Mouse (Mus musculus): ENCODE measurements around the gene Ect2l.

The Ect2l gene

DNA sequence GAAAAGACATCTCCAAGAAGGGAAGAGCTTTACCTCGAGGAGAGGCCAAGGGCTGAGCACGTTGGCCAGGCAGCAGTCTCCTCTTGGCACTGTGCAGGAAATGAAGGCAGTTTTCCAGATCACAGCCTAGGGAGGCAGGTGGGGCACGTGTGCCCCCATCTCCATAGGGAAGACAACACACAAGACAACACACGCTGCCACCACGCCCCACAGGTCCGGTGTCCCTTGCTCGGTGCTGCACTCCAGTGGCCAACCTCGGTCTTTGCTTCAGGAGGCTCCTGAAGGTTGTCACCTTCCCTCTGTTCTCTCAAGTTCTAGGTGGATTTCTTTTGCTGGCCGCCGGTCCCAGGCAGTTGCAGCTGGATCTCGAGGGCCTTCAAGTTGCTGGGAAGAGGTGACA is at the start of gene Ect2l:
Ect2l (minus strand) TSS at position 165 of the 400 bp plus-strand sequence.
- DNase-seq (ENCODE audit: inconsistent age in 2 of 2, low spot score in 1 of 2), result peak in 1 of 2 experiments; percentile 51

DNA sequence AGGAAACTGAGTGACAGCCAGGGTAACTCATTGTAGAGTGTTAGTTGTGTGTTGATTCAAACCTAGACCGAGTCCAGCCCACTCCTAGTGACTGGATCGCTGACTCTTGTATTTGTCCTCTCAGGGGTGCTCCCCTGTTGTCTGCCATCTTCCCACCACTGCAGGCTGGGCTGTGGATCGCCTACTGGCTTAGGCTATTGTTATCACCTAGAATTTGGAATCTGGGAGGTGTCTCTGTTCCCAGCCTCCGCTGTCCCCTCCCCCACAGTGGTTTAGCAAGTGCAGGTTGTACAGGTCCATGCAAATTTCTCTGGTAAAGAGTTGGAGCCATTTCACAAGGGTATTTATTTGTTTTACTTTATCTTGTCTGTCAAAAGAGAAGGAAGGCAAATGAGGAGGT is 40.7 kb upstream of the Ect2l start:
- no peak for DNase-seq (ENCODE audit: inconsistent age in 2 of 2, low spot score in 1 of 2)

DNA sequence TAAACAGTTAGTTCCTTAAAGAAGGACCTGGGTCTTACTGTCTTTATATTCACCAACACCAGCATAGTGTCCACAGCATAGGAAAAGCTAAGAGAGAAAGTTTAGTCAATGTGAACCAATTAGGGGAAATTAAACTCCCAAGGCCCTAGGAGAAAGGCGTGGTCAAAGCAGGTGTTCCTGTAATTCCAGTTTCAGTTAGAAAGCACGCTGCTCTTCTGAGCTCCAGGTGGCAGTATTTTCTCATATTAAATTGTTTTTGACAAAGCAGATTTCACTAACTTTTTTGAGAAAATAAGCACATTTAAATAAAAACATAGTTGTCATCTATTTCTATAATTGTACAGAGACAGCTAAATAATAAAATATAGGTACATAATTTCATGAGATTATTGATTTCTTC is 32.9 kb upstream of the Ect2l start:
- DNase-seq (ENCODE audit: inconsistent age in 2 of 2, low spot score in 1 of 2), result no peak

DNA sequence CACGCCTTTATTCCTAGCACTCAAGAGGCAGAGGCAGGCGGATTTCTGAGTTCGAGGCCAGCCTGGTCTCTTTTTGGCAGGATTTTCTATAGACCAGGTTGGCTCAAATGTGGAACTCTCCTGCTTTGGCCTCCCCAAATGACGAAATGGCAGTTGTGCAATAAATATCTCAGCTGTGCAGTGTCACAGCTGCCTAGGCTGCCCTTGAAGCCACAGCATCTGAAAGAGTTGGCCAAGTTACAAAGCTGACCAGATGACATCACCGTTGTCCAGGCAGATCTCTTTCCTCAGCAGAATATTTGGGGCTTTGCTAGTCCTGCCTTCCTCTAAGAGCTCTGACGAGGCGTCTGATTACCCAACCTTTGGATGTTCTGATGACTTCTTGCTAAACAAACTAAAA is 26.5 kb upstream of the Ect2l start:
- DNase-seq (ENCODE audit: inconsistent age in 2 of 2, low spot score in 1 of 2), result peak; percentile 71 to 88

DNA sequence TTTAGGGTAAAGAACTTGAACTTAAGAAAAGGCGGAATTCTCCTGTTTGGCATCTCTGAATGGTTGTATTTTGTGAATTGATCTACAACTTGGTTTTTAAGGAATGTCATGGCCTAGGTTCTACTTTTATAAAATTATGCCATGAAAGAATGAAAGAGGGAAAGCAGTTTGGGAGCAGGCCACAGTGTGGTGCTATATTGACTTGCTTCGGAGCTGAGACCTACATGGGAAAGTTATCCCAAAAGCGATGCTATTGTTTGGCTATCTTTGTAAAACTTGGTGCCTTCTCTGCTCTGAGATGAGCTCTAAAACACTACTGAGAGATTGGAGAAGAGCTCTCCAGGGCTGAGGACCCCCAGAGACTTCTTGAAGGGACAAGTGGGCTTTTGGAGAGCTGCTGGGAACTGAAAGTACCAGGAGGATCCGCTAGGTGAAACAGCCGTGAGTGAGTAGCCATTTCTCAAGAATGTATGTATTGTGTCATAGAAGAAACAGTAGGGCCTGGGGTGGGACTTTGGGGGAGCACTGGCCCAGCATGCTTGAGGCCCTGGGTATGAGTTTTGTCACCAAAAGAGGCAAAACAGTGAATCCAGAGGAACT is 25.7 kb upstream of the Ect2l start:
- peak in 1 of 2 experiments; percentile 7 for DNase-seq (ENCODE audit: inconsistent age in 2 of 2, low spot score in 1 of 2)

DNA sequence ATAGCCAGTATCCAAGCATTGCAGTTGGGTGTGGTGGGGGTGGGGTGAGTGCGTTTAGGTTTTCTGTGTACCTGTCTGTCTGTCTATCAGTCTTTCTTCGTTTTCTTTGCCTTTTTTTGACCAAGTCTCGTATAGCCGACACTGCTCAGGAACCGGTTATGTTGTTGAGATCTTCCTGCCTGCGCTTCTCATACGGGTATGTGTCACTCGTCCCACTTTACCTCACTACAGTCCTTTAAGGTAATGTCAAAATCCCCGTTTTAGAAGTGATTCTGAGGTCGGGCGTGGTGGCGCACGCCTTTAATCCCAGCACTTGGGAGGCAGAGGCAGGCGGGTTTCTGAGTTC is 24.7 kb upstream of the Ect2l start:
- no peak for DNase-seq (ENCODE audit: inconsistent age in 2 of 2, low spot score in 1 of 2)

DNA sequence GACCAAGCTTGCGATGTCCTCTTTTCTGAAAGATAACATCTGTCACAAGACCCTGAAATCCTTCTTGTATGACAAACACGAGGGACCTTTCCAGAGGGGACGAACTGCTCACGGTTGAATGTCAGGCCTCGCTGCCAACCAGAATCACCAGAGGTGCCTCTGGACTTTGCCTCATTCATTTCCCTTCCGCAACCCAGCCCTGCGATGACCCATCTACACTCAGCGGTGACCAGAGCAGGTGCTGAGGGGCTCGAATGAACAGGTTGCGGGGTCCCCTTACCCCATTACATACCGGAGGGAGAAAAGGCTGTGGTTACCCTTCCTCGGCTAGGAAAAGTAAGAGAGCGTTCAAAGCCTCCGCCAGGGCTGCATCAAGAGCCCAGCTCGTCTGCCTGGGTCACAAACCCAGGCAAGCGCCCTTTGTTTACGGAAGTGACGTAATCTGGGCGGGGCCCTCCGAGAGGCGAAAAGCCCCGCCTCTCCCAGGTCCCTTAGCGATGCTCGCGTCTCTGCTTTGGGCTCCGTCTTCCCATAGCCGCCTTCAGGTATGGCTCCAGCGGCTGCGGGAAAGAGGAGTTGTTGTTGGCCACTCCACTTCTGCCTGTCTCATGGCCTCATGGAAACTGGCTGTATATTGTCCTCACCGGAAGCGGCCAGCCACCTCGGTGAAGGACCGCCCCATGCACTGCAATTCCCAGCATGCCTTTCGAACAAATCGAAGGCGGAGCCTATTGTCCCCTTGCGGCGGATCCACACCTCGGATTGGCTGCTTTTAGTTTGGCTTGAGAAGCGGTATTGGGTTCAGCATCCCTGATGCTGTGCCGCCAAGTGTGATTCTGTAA is 24.1 kb upstream of the Ect2l start, which contains the start of gene Ccdc28a:
Ccdc28a (minus strand) TSS at position 439 of the 842 bp plus-strand sequence.
- DNase-seq (ENCODE audit: inconsistent age in 2 of 2, low spot score in 1 of 2), result peak; percentile 95 to 99

DNA sequence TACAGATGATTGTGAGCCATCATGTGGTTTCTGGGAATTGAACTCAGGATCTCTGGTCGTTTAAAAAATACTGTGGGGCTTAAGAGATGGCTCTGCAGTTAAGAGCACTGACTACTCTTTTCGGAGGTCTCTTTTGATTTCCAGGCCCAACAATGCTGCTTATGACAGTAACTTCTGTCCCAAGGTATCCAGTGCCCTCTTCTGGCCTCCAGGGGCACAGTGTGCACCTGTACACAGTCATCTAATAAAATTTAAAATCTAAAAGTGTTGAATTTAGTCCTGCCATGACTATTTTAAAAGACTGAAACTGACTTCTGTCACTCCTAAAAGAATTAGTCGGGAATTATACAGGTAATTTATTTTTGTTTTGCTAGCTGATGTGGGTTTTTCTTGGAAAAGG is 23.2 kb upstream of the Ect2l start:
- peak in 1 of 2 experiments; percentile 22 for DNase-seq (ENCODE audit: inconsistent age in 2 of 2, low spot score in 1 of 2)

DNA sequence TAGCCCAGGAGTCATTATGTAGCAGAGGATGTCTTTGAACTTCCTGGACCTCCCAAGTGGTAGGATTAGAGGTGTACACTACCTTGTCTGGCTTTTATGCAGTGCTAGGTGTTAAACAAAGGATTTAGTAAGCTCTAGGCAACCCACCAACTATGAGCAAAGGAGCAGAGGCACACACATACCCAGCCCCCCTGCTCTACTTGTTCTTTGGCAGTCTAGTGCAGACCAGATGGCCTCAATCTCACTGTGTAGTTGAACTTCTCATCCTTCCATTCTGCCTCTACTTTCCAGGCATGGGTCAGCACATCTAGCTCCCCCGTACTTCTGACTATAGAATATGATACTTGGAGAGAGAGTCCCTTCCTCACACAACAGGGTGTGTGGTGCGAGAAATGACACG is 13.7 kb upstream of the Ect2l start:
- no peak for DNase-seq (ENCODE audit: inconsistent age in 2 of 2, low spot score in 1 of 2)

DNA sequence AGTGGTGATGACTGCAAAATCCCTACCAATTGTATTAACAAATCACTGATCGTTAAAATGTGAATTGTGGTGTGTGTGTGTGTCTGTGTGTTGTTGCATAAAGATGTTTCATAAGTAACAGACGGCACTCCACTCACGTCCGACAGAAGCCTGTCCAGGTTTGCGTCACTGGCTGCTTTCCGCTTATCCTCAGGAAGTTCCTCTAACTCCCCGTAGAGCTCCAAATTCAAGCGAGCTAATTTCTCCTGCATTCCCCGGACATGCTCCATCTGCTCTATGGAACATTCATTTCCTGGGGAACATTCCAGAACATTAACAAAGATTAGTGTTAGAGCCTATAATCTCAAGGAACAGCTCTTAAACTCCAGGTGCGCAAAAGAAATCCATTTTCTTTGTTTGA is 8.7 kb upstream of the Ect2l start:
- no peak for DNase-seq (ENCODE audit: inconsistent age in 2 of 2, low spot score in 1 of 2)

DNA sequence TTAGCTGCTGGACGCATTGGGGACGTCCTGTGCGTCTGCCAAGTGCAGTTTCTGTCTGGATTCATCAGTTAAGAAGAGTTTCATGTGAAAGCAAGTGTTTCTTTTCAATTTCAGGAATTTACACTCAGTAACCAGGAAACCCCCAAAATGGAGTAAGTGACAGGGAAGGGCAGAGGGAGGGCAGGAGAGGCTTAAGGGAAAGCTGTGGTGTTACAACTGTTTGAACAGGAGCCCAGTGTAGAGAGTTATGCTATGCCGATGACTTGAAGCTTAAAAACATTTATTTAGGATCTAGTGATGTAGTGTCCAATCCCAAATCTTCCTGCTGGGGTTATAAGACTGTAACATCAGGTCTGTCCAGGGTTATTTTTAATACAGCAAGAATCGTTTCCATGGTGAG is 3.4 kb upstream of the Ect2l start:
- DNase-seq (ENCODE audit: inconsistent age in 2 of 2, low spot score in 1 of 2), result no peak

DNA sequence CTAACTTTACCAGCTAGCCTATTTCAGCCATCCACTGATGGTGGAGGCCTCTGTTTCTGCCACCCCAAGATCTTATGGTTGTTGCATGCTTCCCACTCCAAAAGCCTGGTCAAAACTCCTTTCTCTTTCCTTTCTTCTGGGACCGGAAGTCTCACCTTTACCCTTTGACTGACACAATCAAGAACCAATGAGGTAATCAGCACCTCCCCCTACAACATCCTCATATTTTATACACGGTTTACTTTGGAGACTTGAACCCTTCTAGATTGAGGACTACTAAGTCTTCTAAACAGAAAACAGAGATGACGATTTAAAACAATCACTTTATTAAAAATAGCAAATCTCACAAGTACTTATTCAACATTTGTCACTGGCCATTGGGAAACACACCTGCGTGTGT is 2.7 kb upstream of the Ect2l start:
- DNase-seq (ENCODE audit: inconsistent age in 2 of 2, low spot score in 1 of 2), result no peak

DNA sequence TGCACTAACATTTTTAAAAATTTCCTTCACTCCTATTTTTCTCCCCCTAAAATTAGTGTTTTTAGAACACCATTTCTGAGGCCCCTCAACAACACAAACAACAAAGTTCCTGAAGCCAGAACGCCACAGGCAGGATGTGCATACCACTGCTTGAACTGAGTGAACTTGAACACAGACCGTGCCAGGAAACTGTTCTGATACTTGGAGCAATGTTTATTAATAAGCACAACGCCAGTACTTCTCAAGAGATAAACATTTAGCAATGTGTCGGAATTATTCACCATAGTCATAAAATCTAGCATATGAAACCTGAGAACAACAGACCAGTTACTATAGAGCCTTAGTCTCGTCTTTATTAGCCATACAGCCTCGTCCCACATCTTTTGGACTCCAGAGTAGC is 571 bp downstream of the Ect2l start:
- no peak for DNase-seq (ENCODE audit: inconsistent age in 2 of 2, low spot score in 1 of 2)

DNA sequence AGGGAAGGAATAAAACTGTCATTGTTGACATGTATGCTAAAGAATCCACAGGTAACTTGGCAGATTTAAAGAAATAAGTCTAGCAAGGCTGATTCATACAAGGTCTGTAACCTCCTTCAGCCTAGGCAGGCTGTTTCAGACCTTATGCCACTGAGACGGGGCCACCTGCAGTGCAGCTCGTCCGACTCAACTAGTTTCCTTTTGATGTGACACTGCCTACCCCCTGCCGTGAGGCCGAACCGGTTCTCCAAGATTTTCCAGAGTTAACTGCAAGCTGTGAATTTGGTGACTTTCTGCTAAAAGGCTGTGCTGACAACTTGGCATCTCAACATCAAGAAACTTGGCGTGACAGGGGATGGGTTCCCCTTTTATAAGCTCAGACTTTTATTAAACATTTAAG is 6.6 kb downstream of the Ect2l start:
- DNase-seq (ENCODE audit: inconsistent age in 2 of 2, low spot score in 1 of 2), result no peak

DNA sequence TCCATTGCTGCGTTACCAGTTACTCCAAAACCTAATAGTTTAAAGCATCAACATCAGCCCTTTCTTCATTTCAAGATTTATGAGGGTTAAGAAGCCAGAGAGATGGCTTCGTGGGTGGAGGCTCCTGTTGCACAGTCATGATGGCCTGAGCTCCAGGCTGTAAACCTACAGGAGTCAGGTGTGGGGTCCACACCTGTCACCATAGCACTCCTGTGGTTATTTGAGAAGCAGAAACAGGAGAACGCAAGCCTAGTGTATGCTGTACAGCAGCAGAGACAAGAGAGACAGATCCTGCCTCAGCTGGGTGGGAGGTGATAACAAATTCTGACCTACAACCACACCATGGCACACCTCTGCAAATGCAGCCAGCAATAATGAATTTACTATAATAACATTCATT is 8.3 kb downstream of the Ect2l start:
- no peak for DNase-seq (ENCODE audit: inconsistent age in 2 of 2, low spot score in 1 of 2)

DNA sequence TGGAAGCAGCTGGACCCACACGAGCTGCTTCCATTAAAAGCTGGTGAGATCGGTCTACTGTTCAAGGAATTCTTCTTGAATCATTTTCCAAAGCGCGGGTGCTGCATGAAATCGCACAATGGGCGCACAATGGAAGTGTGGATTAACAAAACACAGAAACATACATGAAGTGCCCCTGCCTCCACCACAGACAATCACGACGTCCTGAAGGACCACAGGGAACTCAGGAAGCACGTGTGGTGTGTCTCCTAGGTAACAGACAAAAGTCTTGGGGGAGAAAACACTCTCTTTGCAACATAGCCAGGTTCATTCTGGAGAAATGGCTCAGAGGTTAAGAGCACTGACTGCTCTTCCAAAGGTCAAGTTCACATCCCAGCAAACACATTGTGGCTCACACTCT is 10.0 kb downstream of the Ect2l start:
- DNase-seq (ENCODE audit: inconsistent age in 2 of 2, low spot score in 1 of 2), result no peak

DNA sequence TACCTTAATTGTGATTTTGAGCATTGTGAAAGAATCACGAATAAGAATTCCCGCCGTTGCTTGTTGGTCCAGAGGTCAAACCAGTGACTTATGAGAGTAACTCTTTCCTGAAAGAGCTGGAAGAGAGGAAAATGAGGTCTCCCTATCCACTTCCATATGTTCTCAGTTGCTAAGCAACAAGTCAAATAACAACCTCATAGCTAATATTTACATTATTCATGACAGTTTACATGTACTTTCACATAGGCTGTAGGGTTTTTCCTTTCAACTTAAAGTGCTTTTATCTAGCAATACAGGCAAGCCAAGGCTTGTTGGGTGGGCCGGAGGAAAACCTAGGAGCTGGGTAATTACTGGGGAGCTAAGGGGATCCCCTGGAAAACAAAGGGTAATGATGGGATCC is 10.8 kb downstream of the Ect2l start:
- DNase-seq (ENCODE audit: inconsistent age in 2 of 2, low spot score in 1 of 2), result no peak

DNA sequence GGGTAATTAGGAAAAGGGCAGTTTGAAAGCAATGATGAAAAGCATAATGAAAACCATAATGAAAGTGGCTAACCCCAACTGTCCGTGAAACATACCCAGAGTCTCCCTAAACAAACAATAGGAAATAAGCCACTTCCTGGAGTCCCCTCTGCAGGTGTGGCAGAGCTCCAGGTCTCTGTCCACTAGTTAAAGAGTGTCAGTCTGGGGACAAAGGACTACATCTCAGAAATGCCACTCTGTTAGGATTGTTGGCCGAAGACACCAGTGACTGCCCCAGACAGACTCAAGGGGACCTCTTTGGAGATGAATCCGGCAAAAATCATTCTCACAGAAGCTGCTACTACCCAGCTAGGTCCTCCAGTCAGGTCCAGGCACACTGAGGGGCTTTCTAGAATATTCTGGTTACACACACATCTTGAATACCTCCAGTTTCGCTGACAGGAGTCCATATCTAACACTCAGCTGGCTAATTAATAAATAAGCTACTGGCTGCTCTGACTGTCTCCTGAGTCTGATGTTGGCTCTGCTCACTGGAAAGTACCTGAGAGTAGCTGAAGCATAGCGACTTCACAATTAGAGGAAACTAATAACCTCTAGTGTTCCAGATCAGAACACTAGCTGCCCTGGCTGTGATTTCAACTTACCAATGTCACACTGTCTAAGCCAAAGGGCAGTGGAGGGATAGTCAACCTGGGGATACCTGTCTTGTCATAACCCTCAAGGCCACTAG is 12.2 kb downstream of the Ect2l start:
- DNase-seq (ENCODE audit: inconsistent age in 2 of 2, low spot score in 1 of 2), result no peak

DNA sequence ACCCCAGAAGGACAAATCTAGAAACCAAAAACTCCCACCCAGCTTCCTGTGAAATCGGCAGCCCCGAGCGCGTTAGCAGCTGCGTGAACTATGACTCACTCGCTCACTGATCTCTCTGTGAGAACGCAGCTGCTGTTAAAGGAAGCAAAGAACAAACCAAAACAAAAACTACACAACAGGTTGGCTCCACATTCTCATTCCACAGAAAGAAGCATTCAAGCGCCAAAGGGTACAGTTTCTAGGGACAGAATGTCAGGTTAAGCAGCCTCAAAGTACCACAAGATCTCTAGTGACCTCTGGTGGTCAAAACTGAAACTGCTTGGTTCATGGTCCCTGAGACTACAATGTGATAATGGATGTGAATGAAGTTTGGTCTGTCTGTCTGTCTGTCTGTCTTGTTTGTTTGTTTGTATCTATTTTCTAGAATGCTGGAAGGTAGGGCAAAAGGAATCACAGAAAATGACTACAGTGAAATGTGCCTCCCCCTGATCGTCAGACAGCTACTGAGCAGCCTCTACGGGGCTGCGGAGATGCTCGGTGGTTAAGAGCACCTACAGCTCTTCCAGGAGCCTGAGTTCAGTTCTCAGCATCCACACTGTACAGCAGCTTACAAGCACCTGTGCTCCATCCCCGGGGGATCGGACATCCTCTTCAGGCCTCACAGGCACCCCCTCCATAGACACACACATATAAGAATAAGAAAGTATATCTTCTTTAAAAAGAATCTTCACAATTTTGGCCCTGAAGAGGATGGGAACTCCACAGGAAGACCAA is 13.3 kb downstream of the Ect2l start:
- DNase-seq (ENCODE audit: inconsistent age in 2 of 2, low spot score in 1 of 2), result peak; percentile 47 to 93

DNA sequence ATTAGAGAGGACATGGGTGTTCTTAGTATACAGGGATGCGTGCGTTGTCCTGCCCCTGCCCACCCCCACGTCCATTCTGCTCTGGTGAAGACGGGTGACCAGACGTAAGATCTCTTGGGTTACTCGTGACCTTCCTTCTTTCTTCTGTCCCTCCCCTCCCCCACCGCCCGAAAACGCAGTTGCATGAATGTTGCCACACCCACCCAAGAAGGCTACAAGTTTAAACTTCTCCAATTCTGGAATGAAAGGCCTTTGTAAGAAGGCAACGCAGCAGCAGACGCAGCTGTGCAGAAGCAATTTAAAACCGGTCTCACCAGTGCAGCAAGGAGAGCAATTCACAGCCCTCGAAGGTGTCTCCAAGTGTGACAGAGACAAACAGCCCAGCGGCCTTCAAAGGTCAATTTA is 16.0 kb downstream of the Ect2l start:
- no peak for DNase-seq (ENCODE audit: inconsistent age in 2 of 2, low spot score in 1 of 2)

DNA sequence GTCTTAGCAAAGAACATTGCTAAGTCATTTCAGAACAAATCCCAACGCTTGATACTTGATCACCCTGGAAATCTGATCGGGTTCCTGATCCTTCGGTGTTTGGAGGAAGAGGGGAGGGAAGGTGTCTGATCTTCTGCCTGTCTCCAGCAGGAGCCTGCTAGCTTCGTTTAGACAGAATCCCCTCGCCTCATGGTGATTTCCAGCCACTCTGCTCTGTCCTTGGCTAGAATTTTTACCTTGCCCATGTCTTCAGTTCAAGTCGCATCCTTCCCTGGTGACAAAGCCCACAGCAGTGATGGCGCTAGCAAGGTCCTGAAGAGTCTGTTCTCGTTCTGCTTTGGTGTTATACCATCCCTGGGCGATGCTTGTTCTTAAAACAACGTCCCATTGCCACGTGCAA is 16.5 kb downstream of the Ect2l start:
- no peak for DNase-seq (ENCODE audit: inconsistent age in 2 of 2, low spot score in 1 of 2)

Measured in adrenal gland, adult (tissue).